8 mouse cellular contexts compared by ENCODE assay signal in genomic region chr11:75462865-75463336, GRCm38 (mm10). TPM values are rescaled to one million over a fixed set of nuclear protein-coding genes. Genes with fewer than 3 reads are reported as not detected.
DNase-seq lines count a peak whose midpoint lies in the region; ATAC-seq and TF ChIP-seq lines count a peak whose summit lies in the region.

No protein-coding gene starts in this region.

- peak; percentile 84 for DNase-seq in 416B (ENCODE audit: low read depth)
- DNase-seq in adrenal gland, postnatal 10 days: peak; percentile 97
- peak; percentile 91 to 95 for DNase-seq in heart, adult 9 months (ENCODE audit: low spot score in 2 of 2)
- DNase-seq in kidney, adult 8-10 months: peak; percentile 97
- DNase-seq in liver, embryonic 14.5 days (ENCODE audit: low read depth in 3 of 3, low spot score in 3 of 3): peak; percentile 86 to 89 (median 87)
- DNase-seq in testis, postnatal 10 days (ENCODE audit: low spot score): peak; percentile 99

- peaks cover 33% of the 10 kb centered on the region for H3K4me1 ChIP-seq in embryonic facial prominence, embryonic 12.5 days
- peaks cover 44 to 51% of the 10 kb centered on the region in 2 experiments for H3K4me1 ChIP-seq in liver, embryonic 14.5 days (replicated peaks; ENCODE audit: control insufficient read depth in 2 of 2, insufficient read depth in 2 of 2, low read length in 1 of 2)
- peaks cover 30% of the 10 kb centered on the region for H3K4me1 ChIP-seq in neural tube, embryonic 12.5 days

- WGBS in embryonic facial prominence, embryonic 12.5 days: 0% methylated on average over 9 of the region's 9 CpGs
- WGBS in liver, embryonic 14.5 days (ENCODE audit: insufficient replicate concordance): 5% methylated on average over 9 of the region's 9 CpGs
- WGBS in neural tube, embryonic 12.5 days: 5% methylated on average over 9 of the region's 9 CpGs

- ATAC-seq in embryonic facial prominence, embryonic 12.5 days (ENCODE audit: insufficient number of reproducible peaks, insufficient read depth, low FRiP score, low TSS enrichment): no peak
- peak; percentile 58 for ATAC-seq in liver, embryonic 14.5 days (ENCODE audit: insufficient read depth)
- no peak for ATAC-seq in neural tube, embryonic 12.5 days (ENCODE audit: low FRiP score, low read depth)

- H3K9ac ChIP-seq in embryonic facial prominence, embryonic 12.5 days: no peak overlapping the region
- H3K9ac ChIP-seq in liver, embryonic 14.5 days (replicated peaks): peak overlapping the region; percentile 80
- peak overlapping the region; percentile 76; the same call in 1 of the 2 replicates for H3K9ac ChIP-seq in neural tube, embryonic 12.5 days

- H3K27ac ChIP-seq in embryonic facial prominence, embryonic 12.5 days: peak overlapping the region; percentile 81
- H3K27ac ChIP-seq in liver, embryonic 14.5 days: peak overlapping the region; percentile 99
- H3K27ac ChIP-seq in neural tube, embryonic 12.5 days: no peak overlapping the region

- 0 out of 2 replicates have a peak, but pooled peaks cover 10% of the 10 kb centered on the region for H3K36me3 ChIP-seq in embryonic facial prominence, embryonic 12.5 days
- peaks cover 27% of the 10 kb centered on the region for H3K36me3 ChIP-seq in liver, embryonic 14.5 days (replicated peaks; ENCODE audit: control insufficient read depth, insufficient read depth, low read depth)
- H3K36me3 ChIP-seq in neural tube, embryonic 12.5 days: peaks cover 16% of the 10 kb centered on the region

- no peak for TF ChIP-seq CTCF in liver, embryonic 14.5 days (IDR thresholded peaks at IDR 0.05; ENCODE audit: low read depth)

- no peaks in the 10 kb centered on the region for H3K27me3 ChIP-seq in embryonic facial prominence, embryonic 12.5 days
- no peaks in the 10 kb centered on the region for H3K27me3 ChIP-seq in liver, embryonic 14.5 days (ENCODE audit: control insufficient read depth, insufficient read depth, low read length)
- no peaks in the 10 kb centered on the region; the same call in 1 of the 2 replicates for H3K27me3 ChIP-seq in neural tube, embryonic 12.5 days (replicated peaks)

- TF ChIP-seq EP300 in liver, embryonic 14.5 days (IDR thresholded peaks at IDR 0.05; ENCODE audit: low read depth): peak; percentile 37; the same call in 1 of the 2 replicates

- no peaks in the 10 kb centered on the region for H3K9me3 ChIP-seq in embryonic facial prominence, embryonic 12.5 days
- H3K9me3 ChIP-seq in liver, embryonic 14.5 days (ENCODE audit: control insufficient read depth, low read length): no peaks in the 10 kb centered on the region
- no peaks in the 10 kb centered on the region for H3K9me3 ChIP-seq in neural tube, embryonic 12.5 days

- peak overlapping the region; percentile 98 for H3K4me2 ChIP-seq in embryonic facial prominence, embryonic 12.5 days (replicated peaks)
- H3K4me2 ChIP-seq in liver, embryonic 14.5 days (ENCODE audit: low read depth): peak overlapping the region; percentile 97
- H3K4me2 ChIP-seq in neural tube, embryonic 12.5 days (replicated peaks): peak overlapping the region; percentile 98

- peak overlapping the region; percentile 69 for H3K4me3 ChIP-seq in embryonic facial prominence, embryonic 12.5 days
- H3K4me3 ChIP-seq in liver, embryonic 14.5 days (ENCODE audit: insufficient read depth in 1 of 2, low read depth in 2 of 2, low read length in 2 of 2): peak overlapping the region; percentile 86 to 92
- no peak overlapping the region for H3K4me3 ChIP-seq in neural tube, embryonic 12.5 days

RNA-seq across cellular contexts. Expression of gene Tlcd2, which starts 1.4 kb away (rescaled TPM):
- 10 to 100 TPM; 20.9 to 24.6 TPM for total RNA-seq in adrenal gland, postnatal 10 days (2021)
- 26.6 and 28.7 TPM in 2 replicates for polyA plus RNA-seq in embryonic facial prominence, embryonic 12.5 days (2016; fragmentation: Nextera tagmentation; extraction: Ambion mirVana)
- polyA plus RNA-seq in liver, embryonic 14.5 days (2012; rRNA removed): 7.3 and 8.2 TPM in 2 replicates
- polyA plus RNA-seq in liver, embryonic 14.5 days (2014; fragmentation: Nextera tagmentation; extraction: Ambion mirVana): 11.9 and 13.0 TPM in 2 replicates
- 8.3 and 8.6 TPM in 2 replicates for polyA plus RNA-seq in neural tube, embryonic 12.5 days (2016; fragmentation: Nextera tagmentation; extraction: Ambion mirVana)

RNA-seq across cellular contexts. Expression of gene Wdr81, which starts 8.4 kb away (rescaled TPM):
- 10 to 100 TPM; 13.0 to 15.2 TPM for total RNA-seq in adrenal gland, postnatal 10 days (2021)
- polyA plus RNA-seq in embryonic facial prominence, embryonic 12.5 days (2016; fragmentation: Nextera tagmentation; extraction: Ambion mirVana): 7.0 and 7.1 TPM in 2 replicates
- 15.3 and 16.4 TPM in 2 replicates for polyA plus RNA-seq in liver, embryonic 14.5 days (2012; rRNA removed)
- polyA plus RNA-seq in liver, embryonic 14.5 days (2014; fragmentation: Nextera tagmentation; extraction: Ambion mirVana): 14.6 and 15.8 TPM in 2 replicates
- 8.2 and 9.0 TPM in 2 replicates for polyA plus RNA-seq in neural tube, embryonic 12.5 days (2016; fragmentation: Nextera tagmentation; extraction: Ambion mirVana)

RNA-seq across cellular contexts. Expression of gene Serpinf2, which starts 23.5 kb away (rescaled TPM):
- 100 to 1,000 TPM; 112 to 253 TPM for total RNA-seq in adrenal gland, postnatal 10 days (2021)
- 0.08 and 0.14 TPM in 2 replicates for polyA plus RNA-seq in embryonic facial prominence, embryonic 12.5 days (2016; fragmentation: Nextera tagmentation; extraction: Ambion mirVana)
- polyA plus RNA-seq in liver, embryonic 14.5 days (2012; rRNA removed): 474 and 506 TPM in 2 replicates
- polyA plus RNA-seq in liver, embryonic 14.5 days (2014; fragmentation: Nextera tagmentation; extraction: Ambion mirVana): 304 and 336 TPM in 2 replicates
- polyA plus RNA-seq in neural tube, embryonic 12.5 days (2016; fragmentation: Nextera tagmentation; extraction: Ambion mirVana): 0.18 and 0.40 TPM in 2 replicates

RNA-seq across cellular contexts. Expression of gene Prpf8, which starts 23.7 kb away (rescaled TPM):
- 100 to 1,000 TPM; 112 to 130 TPM for total RNA-seq in adrenal gland, postnatal 10 days (2021)
- polyA plus RNA-seq in embryonic facial prominence, embryonic 12.5 days (2016; fragmentation: Nextera tagmentation; extraction: Ambion mirVana): 74.2 and 76.5 TPM in 2 replicates
- polyA plus RNA-seq in liver, embryonic 14.5 days (2012; rRNA removed): 34.2 and 38.1 TPM in 2 replicates
- 34.2 and 42.2 TPM in 2 replicates for polyA plus RNA-seq in liver, embryonic 14.5 days (2014; fragmentation: Nextera tagmentation; extraction: Ambion mirVana)
- polyA plus RNA-seq in neural tube, embryonic 12.5 days (2016; fragmentation: Nextera tagmentation; extraction: Ambion mirVana): 68.3 and 69.2 TPM in 2 replicates

RNA-seq across cellular contexts. Expression of gene Serpinf1, which starts 40.4 kb away (rescaled TPM):
- total RNA-seq in adrenal gland, postnatal 10 days (2021): 100 to 1,000 TPM; 121 to 219 TPM
- polyA plus RNA-seq in embryonic facial prominence, embryonic 12.5 days (2016; fragmentation: Nextera tagmentation; extraction: Ambion mirVana): 224 and 237 TPM in 2 replicates
- polyA plus RNA-seq in liver, embryonic 14.5 days (2012; rRNA removed): 104 and 128 TPM in 2 replicates
- polyA plus RNA-seq in liver, embryonic 14.5 days (2014; fragmentation: Nextera tagmentation; extraction: Ambion mirVana): 145 and 166 TPM in 2 replicates
- 72.8 and 73.2 TPM in 2 replicates for polyA plus RNA-seq in neural tube, embryonic 12.5 days (2016; fragmentation: Nextera tagmentation; extraction: Ambion mirVana)

Comparison
In these comparisons a context has a peak if more than half of its experiments do, and no peak if none do; other contexts are left out.
1. RNA of gene Serpinf2, which starts 23.5 kb away (polyA plus RNA-seq): 304 to 506 TPM in liver, embryonic 14.5 days; 0.18 to 0.40 TPM in neural tube, embryonic 12.5 days and 0.08 to 0.14 TPM in embryonic facial prominence, embryonic 12.5 days; every median in the first group is over 100 times any median in the second.
2. Peak in every context shown above with its lines, with median percentiles within 50 percentile points of each other: DNase-seq and H3K4me2 ChIP-seq.